Mouse (Mus musculus) lung, embryonic 14.5 days (tissue): ENCODE results near the gene Syndig1. TPM values are rescaled to one million over a fixed set of nuclear protein-coding genes. Genes with fewer than 3 reads are reported as not detected.
A peak's percentile ranks its signal among the peaks of the same experiment; 100 is the strongest.

ENCODE experiments used
- ATAC-seq: fragments of 200-750 bp; cut with Nextera tagmentation; 2 replicates; pipeline ENCODE4 v1.8.0; 2017; ENCODE audit warnings: mild to moderate bottlenecking, moderate TSS enrichment, moderate library complexity; ENCODE audit not compliant: insufficient read depth
- DNase-seq: peaks from one replicate; pipeline ENCODE4 v3.0.0-alpha.2; 2015
- H3K27ac ChIP-seq: fragments of 300-500 bp; sonication (generic); 2 replicates; pipeline ENCODE4 v1.5.1; 2014; ENCODE audit warnings: low read depth, mild to moderate bottlenecking, moderate library complexity
- H3K27me3 ChIP-seq: fragments of 300-500 bp; sonication (generic); 2 replicates; pipeline ENCODE4 v1.6.1; 2014; ENCODE audit warnings: low read length, control low read depth; ENCODE audit not compliant: insufficient read depth
- H3K36me3 ChIP-seq: fragments of 300-500 bp; sonication (generic); 2 replicates; pipeline ENCODE4 v1.6.1; 2014; ENCODE audit warnings: control low read depth; ENCODE audit not compliant: insufficient read depth
- H3K4me1 ChIP-seq: fragments of 300-500 bp; sonication (generic); 2 replicates; pipeline ENCODE4 v1.6.1; 2014; ENCODE audit warnings: antibody characterized with exemption, control low read depth; ENCODE audit not compliant: insufficient read depth
- H3K4me2 ChIP-seq: fragments of 300-500 bp; sonication (generic); 2 replicates; pipeline ENCODE4 v1.6.1; 2014; ENCODE audit warnings: mild to moderate bottlenecking
- H3K4me3 ChIP-seq: fragments of 300-500 bp; sonication (generic); 2 replicates; pipeline ENCODE4 v1.5.1; 2014; ENCODE audit warnings: low read depth, low read length
- H3K9ac ChIP-seq: fragments of 300-500 bp; sonication (generic); 2 replicates; pipeline ENCODE4 v1.6.1; 2014
- H3K9me3 ChIP-seq: fragments of 300-500 bp; sonication (generic); 2 replicates; pipeline ENCODE4 v1.6.1; 2016; ENCODE audit warnings: low read depth, low read length, control low read depth
- CTCF ChIP-seq: IDR thresholded peaks from 2 replicates; pipeline ENCODE4 v1.5.1; 2016; ENCODE audit warnings: antibody characterized with exemption, low read depth
- WGBS: fragments of 180-500 bp; shearing (Covaris S2); extraction: QIAGEN DNeasy Blood & Tissue Kit; methylation state at CpG from one replicate; pipeline ENCODE4 v1.1.7; 2014; 5-methylcytosine and 5-hydroxymethylcytosine counted together
- polyA plus RNA-seq: library from polyadenylated mRNA; unstranded; fragments of >200 nt; fragmentation: Nextera tagmentation; extraction: Ambion mirVana; gene quantifications from 2 replicates; pipeline ENCODE4 v1.2.1, GENCODE M21; 2014

Syndig1 gene
- polyA plus RNA-seq, 1 experiment from 2014 or later: 4.2 TPM

- Histone ChIP-seq H3K9me3 (no peaks in the 10 kb centered on the region), H3K36me3 (no peaks in the 10 kb centered on the region), H3K27me3 (no peaks in the 10 kb centered on the region), H3K4me2 (no peak overlapping the region), H3K4me3 (no peak overlapping the region), H3K9ac (no peak overlapping the region), H3K4me1 (no peaks in the 10 kb centered on the region), H3K27ac (no peak overlapping the region; the same call in 1 of the 2 replicates)
- peak; percentile 28 for TF ChIP-seq CTCF
- peak; percentile 39 for DNase-seq
- ATAC-seq: peak; percentile 6; the same call in 1 of the 2 replicates
- WGBS: 68% methylated on average over 4 of the region's 4 CpGs
Observed at GRCm38 (mm10) chr2:149998373-149999108, 169.5 kb downstream of the Syndig1 start.

GRCm38 (mm10) chr2:150000564-150000963, 171.6 kb downstream of the Syndig1 start:
- Histone ChIP-seq H3K27ac (no peak overlapping the region), H3K9ac (no peak overlapping the region), H3K36me3 (no peaks in the 10 kb centered on the region), H3K4me2 (no peak overlapping the region), H3K4me1 (no peaks in the 10 kb centered on the region), H3K9me3 (no peaks in the 10 kb centered on the region), H3K4me3 (no peak overlapping the region), H3K27me3 (no peaks in the 10 kb centered on the region)
- 57% methylated on average over 2 of the region's 2 CpGs for WGBS
- ATAC-seq (no peak), DNase-seq (no peak)
- TF ChIP-seq CTCF: no peak

GRCm38 (mm10) chr2:150003499-150003898, 174.5 kb downstream of the Syndig1 start:
- Histone ChIP-seq H3K36me3 (no peaks in the 10 kb centered on the region), H3K4me2 (no peak overlapping the region), H3K9ac (no peak overlapping the region), H3K4me3 (no peak overlapping the region), H3K27me3 (no peaks in the 10 kb centered on the region), H3K9me3 (no peaks in the 10 kb centered on the region), H3K4me1 (no peaks in the 10 kb centered on the region), H3K27ac (no peak overlapping the region)
- WGBS: 42% methylated on average over 3 of the region's 3 CpGs
- DNase-seq (peak; percentile 83), ATAC-seq (peak; percentile 92)
- no peak for TF ChIP-seq CTCF

GRCm38 (mm10) chr2:150012787-150013346, 183.9 kb downstream of the Syndig1 start:
- Histone ChIP-seq H3K9ac (no peak overlapping the region), H3K9me3 (no peaks in the 10 kb centered on the region), H3K4me2 (no peak overlapping the region), H3K27ac (no peak overlapping the region), H3K4me3 (no peak overlapping the region), H3K36me3 (no peaks in the 10 kb centered on the region), H3K4me1 (no peaks in the 10 kb centered on the region), H3K27me3 (no peaks in the 10 kb centered on the region)
- ATAC-seq (peak; percentile 35; the same call in 1 of the 2 replicates), DNase-seq (peak; percentile 52)
- WGBS: 45% methylated on average over 6 of the region's 6 CpGs
- no peak for TF ChIP-seq CTCF

- ATAC-seq: no peak
- WGBS: 72% methylated on average over 4 of the region's 4 CpGs
Observed at GRCm38 (mm10) chr2:150013785-150014184, 184.8 kb downstream of the Syndig1 start.

GRCm38 (mm10) chr2:150016303-150016702, 187.3 kb downstream of the Syndig1 start:
- H3K4me3 ChIP-seq: no peak overlapping the region
- H3K27me3 ChIP-seq: no peaks in the 10 kb centered on the region
- WGBS: 74% methylated on average over 5 of the region's 5 CpGs
- H3K9ac ChIP-seq: no peak overlapping the region
- ATAC-seq (no peak), DNase-seq (no peak)
- H3K36me3 ChIP-seq: no peaks in the 10 kb centered on the region
- H3K4me1 ChIP-seq: no peaks in the 10 kb centered on the region
- TF ChIP-seq CTCF: no peak
- no peak overlapping the region for H3K4me2 ChIP-seq
- no peaks in the 10 kb centered on the region for H3K9me3 ChIP-seq
- no peak overlapping the region for H3K27ac ChIP-seq

More at GRCm38 (mm10) chr2:150013785-150014184, 184.8 kb downstream of the Syndig1 start:
- Histone ChIP-seq H3K36me3 (no peaks in the 10 kb centered on the region), H3K9me3 (no peaks in the 10 kb centered on the region), H3K27me3 (no peaks in the 10 kb centered on the region), H3K27ac (no peak overlapping the region), H3K9ac (no peak overlapping the region), H3K4me3 (no peak overlapping the region), H3K4me1 (no peaks in the 10 kb centered on the region), H3K4me2 (no peak overlapping the region)
- no peak for TF ChIP-seq CTCF
- DNase-seq: no peak

- TF ChIP-seq CTCF: no peak
- no peak overlapping the region for H3K4me3 ChIP-seq
- WGBS: 21% methylated on average over 2 of the region's 2 CpGs
Observed at GRCm38 (mm10) chr2:150020706-150021105, 191.7 kb downstream of the Syndig1 start.

More at GRCm38 (mm10) chr2:150020706-150021105, 191.7 kb downstream of the Syndig1 start:
- Histone ChIP-seq H3K9ac (no peak overlapping the region), H3K27ac (no peak overlapping the region), H3K4me2 (no peak overlapping the region), H3K4me1 (no peaks in the 10 kb centered on the region), H3K36me3 (no peaks in the 10 kb centered on the region), H3K27me3 (no peaks in the 10 kb centered on the region), H3K9me3 (no peaks in the 10 kb centered on the region)
- ATAC-seq (no peak), DNase-seq (no peak)
